Mouse (Mus musculus) midbrain, embryonic 14.5 days (tissue): ENCODE data around the gene Rdh11. TPM values are rescaled to one million over a fixed set of nuclear protein-coding genes. Genes with fewer than 3 reads are reported as not detected.

ENCODE experiments used
- ATAC-seq: fragments of 200-750 bp; cut with Nextera tagmentation; 2 replicates; pipeline ENCODE4 v1.8.0; 2017; ENCODE audit warnings: moderate number of reproducible peaks, moderate library complexity; ENCODE audit not compliant: low FRiP score, low TSS enrichment
- DNase-seq: peaks from one replicate; pipeline ENCODE4 v3.0.0-alpha.2; 2015
- H3K27ac ChIP-seq: fragments of 300-500 bp; sonication (generic); replicated peaks from 2 replicates; pipeline ENCODE4 v1.5.1; 2014; ENCODE audit warnings: mild to moderate bottlenecking, low read depth, low read length, moderate library complexity
- H3K27me3 ChIP-seq: fragments of 300-500 bp; sonication (generic); 2 replicates; pipeline ENCODE4 v1.6.1; 2014; ENCODE audit warnings: low read length, control low read depth, mixed read lengths; ENCODE audit not compliant: control insufficient read depth, insufficient read depth
- H3K36me3 ChIP-seq: fragments of 300-500 bp; sonication (generic); 2 replicates; pipeline ENCODE4 v1.6.1; 2014; ENCODE audit warnings: low read length, control low read depth; ENCODE audit not compliant: control insufficient read depth, insufficient read depth
- H3K4me1 ChIP-seq: fragments of 300-500 bp; sonication (generic); 2 replicates; pipeline ENCODE4 v1.6.1; 2014; ENCODE audit warnings: mild to moderate bottlenecking, antibody characterized with exemption, low read length, control low read depth; ENCODE audit not compliant: control insufficient read depth, insufficient read depth
- H3K4me2 ChIP-seq: fragments of 300-500 bp; sonication (generic); 2 replicates; pipeline ENCODE4 v1.6.1; 2014; ENCODE audit warnings: mild to moderate bottlenecking, low read length, moderate library complexity
- H3K4me3 ChIP-seq: fragments of 300-500 bp; sonication (generic); replicated peaks from 2 replicates; pipeline ENCODE4 v1.5.1; 2014; ENCODE audit warnings: low read depth, low read length
- H3K9ac ChIP-seq: fragments of 300-500 bp; sonication (generic); replicated peaks from 2 replicates; pipeline ENCODE4 v1.6.1; 2014; ENCODE audit warnings: mild to moderate bottlenecking, low read length, moderate library complexity
- H3K9me3 ChIP-seq: fragments of 300-500 bp; sonication (generic); 2 replicates; pipeline ENCODE4 v1.6.1; 2016; ENCODE audit warnings: low read length, control low read depth, mixed read lengths; ENCODE audit not compliant: control insufficient read depth
- WGBS: fragments of 180-500 bp; shearing (Covaris S2); extraction: QIAGEN DNeasy Blood & Tissue Kit; methylation state at CpG from one replicate; pipeline ENCODE4 v1.1.7; 2014; 5-methylcytosine and 5-hydroxymethylcytosine counted together
- polyA plus RNA-seq: library from polyadenylated mRNA; unstranded; fragments of >200 nt; fragmentation: Nextera tagmentation; extraction: Ambion mirVana; gene quantifications from 2 replicates; pipeline ENCODE4 v1.2.1, GENCODE M21; 2014

Gene Rdh11
- polyA plus RNA-seq, 1 experiment from 2014 or later, result 31.6 TPM

DNA sequence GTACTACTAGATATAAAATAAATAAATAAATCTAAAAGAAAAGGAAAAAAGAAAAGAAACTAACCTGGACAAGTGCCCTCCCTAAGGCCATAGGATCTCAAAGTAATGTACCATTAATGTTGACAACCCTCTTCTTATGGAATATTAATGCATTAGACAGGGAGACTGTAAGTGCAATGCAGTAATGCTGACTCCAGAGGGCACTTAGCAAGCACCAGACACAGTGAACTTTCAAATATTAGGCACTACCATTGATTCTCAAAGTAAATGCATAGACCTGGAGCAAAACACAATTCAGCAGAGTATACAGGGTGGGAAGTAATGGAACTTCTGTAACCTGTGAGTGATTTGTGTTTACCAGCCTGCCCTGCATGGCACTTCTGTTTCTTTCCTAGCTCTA is 22.9 kb downstream of the Rdh11 start:
- Histone ChIP-seq H3K9ac (no peak overlapping the region), H3K36me3 (peaks cover 18% of the 10 kb centered on the region), H3K4me1 (peaks cover 10% of the 10 kb centered on the region), H3K27me3 (no peaks in the 10 kb centered on the region), H3K27ac (no peak overlapping the region), H3K4me3 (no peak overlapping the region), H3K9me3 (no peaks in the 10 kb centered on the region), H3K4me2 (no peak overlapping the region)
- ATAC-seq (no peak), DNase-seq (peak; percentile 6)

- Histone ChIP-seq H3K36me3 (peaks cover 75% of the 10 kb centered on the region), H3K27me3 (no peaks in the 10 kb centered on the region), H3K4me3 (no peak overlapping the region), H3K9me3 (no peaks in the 10 kb centered on the region), H3K9ac (no peak overlapping the region), H3K27ac (no peak overlapping the region), H3K4me2 (no peak overlapping the region), H3K4me1 (no peaks in the 10 kb centered on the region)
- DNase-seq (no peak), ATAC-seq (no peak)
- WGBS, result 98% methylated on average over 3 of the region's 3 CpGs
Measured at GRCm38 (mm10) chr12:79162876-79163275, 29.2 kb downstream of the Rdh11 start.

DNA sequence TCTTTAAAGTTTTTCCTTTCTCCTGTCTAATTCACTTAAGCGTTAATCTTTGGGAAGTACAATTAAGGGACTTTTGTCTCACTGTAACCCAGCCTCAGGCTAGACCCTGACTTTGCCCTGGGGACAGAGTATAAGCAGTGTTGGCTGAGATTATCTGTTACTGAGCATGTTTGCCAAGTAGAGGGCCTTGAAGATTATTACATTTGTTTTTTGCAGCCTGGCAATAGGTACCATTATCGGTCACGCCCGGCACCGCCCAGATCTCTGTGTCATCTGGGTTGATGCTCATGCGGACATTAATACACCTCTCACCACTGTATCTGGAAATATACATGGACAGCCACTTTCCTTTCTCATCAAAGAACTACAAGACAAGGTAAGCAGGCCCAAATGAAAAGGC is 42.4 kb downstream of the Rdh11 start:
- H3K27me3 ChIP-seq, result no peaks in the 10 kb centered on the region
- ATAC-seq, result no peak
- no peak overlapping the region for H3K4me3 ChIP-seq
- H3K36me3 ChIP-seq, result peaks cover 38% of the 10 kb centered on the region
- 93% methylated on average over 6 of the region's 6 CpGs for WGBS
- H3K27ac ChIP-seq, result no peak overlapping the region
- no peaks in the 10 kb centered on the region for H3K4me1 ChIP-seq
- no peak for DNase-seq
- no peak overlapping the region for H3K9ac ChIP-seq
- no peak overlapping the region for H3K4me2 ChIP-seq
- no peaks in the 10 kb centered on the region for H3K9me3 ChIP-seq

- DNase-seq (no peak), ATAC-seq (no peak)
- Histone ChIP-seq H3K4me3 (no peak overlapping the region), H3K9ac (no peak overlapping the region), H3K9me3 (no peaks in the 10 kb centered on the region), H3K4me2 (no peak overlapping the region), H3K27me3 (no peaks in the 10 kb centered on the region), H3K27ac (no peak overlapping the region), H3K4me1 (no peaks in the 10 kb centered on the region), H3K36me3 (no peaks in the 10 kb centered on the region)
Measured at GRCm38 (mm10) chr12:79141384-79141783, 50.7 kb downstream of the Rdh11 start.

DNA sequence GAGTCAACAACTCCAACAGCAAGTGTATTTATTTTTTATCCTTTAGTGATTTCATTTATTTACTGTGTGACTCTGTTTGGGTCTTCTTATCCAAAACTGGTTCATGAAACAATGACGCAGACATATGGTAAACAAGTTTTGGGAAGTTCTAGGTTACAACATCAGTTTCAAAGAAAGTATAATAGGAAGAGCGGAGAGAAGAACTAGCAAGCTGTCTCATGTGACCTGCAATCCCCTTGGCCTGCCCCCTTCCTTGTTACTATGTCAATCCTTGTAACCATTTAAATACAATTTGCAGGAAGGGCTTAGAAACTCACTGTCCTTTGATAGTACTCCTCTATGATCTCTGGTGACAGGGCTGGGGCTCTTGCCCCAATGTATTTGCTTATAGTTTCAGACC is 51.3 kb downstream of the Rdh11 start:
- WGBS, result 93% methylated on average over 2 of the region's 2 CpGs
- DNase-seq (no peak), ATAC-seq (no peak)
- Histone ChIP-seq H3K27me3 (no peaks in the 10 kb centered on the region), H3K4me2 (no peak overlapping the region), H3K9me3 (no peaks in the 10 kb centered on the region), H3K4me1 (no peaks in the 10 kb centered on the region), H3K36me3 (no peaks in the 10 kb centered on the region), H3K27ac (no peak overlapping the region), H3K4me3 (no peak overlapping the region), H3K9ac (no peak overlapping the region)

GRCm38 (mm10) chr12:79139417-79139816 is 52.7 kb downstream of the Rdh11 start:
- Histone ChIP-seq H3K27me3 (no peaks in the 10 kb centered on the region), H3K36me3 (no peaks in the 10 kb centered on the region), H3K4me2 (no peak overlapping the region), H3K9ac (no peak overlapping the region), H3K4me1 (no peaks in the 10 kb centered on the region), H3K4me3 (no peak overlapping the region), H3K9me3 (no peaks in the 10 kb centered on the region), H3K27ac (no peak overlapping the region)
- ATAC-seq, result no peak
- no peak for DNase-seq
- 68% methylated on average over 1 of the region's 1 CpGs for WGBS

DNA sequence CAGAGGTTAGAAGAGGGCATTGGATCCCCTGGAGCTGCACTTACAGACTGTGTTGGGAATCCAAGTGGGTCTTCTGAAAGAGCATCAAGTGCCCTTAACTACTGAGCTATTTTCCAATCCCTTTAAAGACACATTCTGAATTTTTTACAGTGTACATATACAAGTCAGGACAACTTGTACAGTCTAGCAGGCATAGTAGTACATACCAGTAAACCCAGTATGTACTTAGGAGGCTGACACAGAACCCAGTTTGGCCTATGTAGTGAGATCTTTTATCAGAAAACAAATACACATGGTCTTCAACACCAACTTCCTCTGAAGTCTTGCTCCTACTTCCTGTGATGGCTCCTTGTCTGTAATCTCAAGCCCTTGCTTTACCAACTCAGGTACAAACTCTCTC is 53.1 kb downstream of the Rdh11 start:
- ATAC-seq (no peak), DNase-seq (no peak)
- Histone ChIP-seq H3K4me3 (no peak overlapping the region), H3K9me3 (no peaks in the 10 kb centered on the region), H3K36me3 (no peaks in the 10 kb centered on the region), H3K27me3 (no peaks in the 10 kb centered on the region), H3K4me1 (no peaks in the 10 kb centered on the region), H3K4me2 (no peak overlapping the region), H3K9ac (no peak overlapping the region), H3K27ac (no peak overlapping the region)

DNA sequence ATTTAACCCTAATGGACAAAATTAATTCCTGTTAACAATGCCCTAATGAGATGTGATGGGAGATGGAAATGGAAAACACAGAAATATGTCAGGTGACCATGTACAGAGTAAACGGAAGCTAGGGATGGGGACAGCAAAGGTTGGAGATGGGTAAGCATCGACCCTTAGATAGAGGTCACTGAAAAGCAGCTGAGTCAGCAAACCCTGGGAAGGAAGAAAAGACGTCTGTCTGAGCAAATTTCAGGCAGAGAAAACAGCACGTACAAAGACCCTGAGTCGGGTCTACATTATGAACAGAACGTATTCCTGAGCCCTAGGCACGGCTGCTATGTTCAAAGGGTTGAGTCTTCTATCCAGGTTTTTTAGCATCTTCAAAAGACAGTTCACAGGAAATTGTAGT is 55.1 kb downstream of the Rdh11 start:
- Histone ChIP-seq H3K4me3 (no peak overlapping the region), H3K4me1 (no peaks in the 10 kb centered on the region), H3K27ac (no peak overlapping the region), H3K9ac (no peak overlapping the region), H3K9me3 (no peaks in the 10 kb centered on the region), H3K27me3 (peaks cover 14% of the 10 kb centered on the region), H3K4me2 (no peak overlapping the region), H3K36me3 (no peaks in the 10 kb centered on the region)
- WGBS, result 80% methylated on average over 7 of the region's 7 CpGs
- ATAC-seq, result no peak
- no peak for DNase-seq

GRCm38 (mm10) chr12:79135105-79135504 is 57.0 kb downstream of the Rdh11 start:
- DNase-seq (no peak), ATAC-seq (no peak)
- Histone ChIP-seq H3K36me3 (no peaks in the 10 kb centered on the region), H3K4me2 (no peak overlapping the region), H3K4me3 (no peak overlapping the region), H3K9ac (no peak overlapping the region), H3K4me1 (0 out of 2 replicates have a peak, but pooled peaks cover 6% of the 10 kb centered on the region), H3K9me3 (no peaks in the 10 kb centered on the region), H3K27ac (no peak overlapping the region), H3K27me3 (peaks cover 15% of the 10 kb centered on the region)
- WGBS, result 46% methylated on average over 4 of the region's 4 CpGs
